Mouse (Mus musculus) brown adipose tissue, adult 24 weeks (tissue): ENCODE results near the gene Rpl37. TPM values are rescaled to one million over a fixed set of nuclear protein-coding genes. Genes with fewer than 3 reads are reported as not detected.

ENCODE experiments used
- H3K27ac ChIP-seq: fragments of 200-500 bp; replicated peaks from 2 replicates; pipeline ENCODE4 v1.5.1; 2012; ENCODE audit warnings: low read depth, mild to moderate bottlenecking, low read length
- H3K4me1 ChIP-seq: fragments of 200-500 bp; 2 replicates; pipeline ENCODE4 v1.6.1; 2012; ENCODE audit warnings: low read length, mixed read lengths; ENCODE audit not compliant: control insufficient read depth, insufficient read depth, insufficient read length
- H3K4me3 ChIP-seq: fragments of 200-500 bp; 2 replicates; pipeline ENCODE4 v1.5.1; 2012; ENCODE audit warnings: low read depth, mild to moderate bottlenecking, low read length, moderate library complexity; ENCODE audit not compliant: insufficient read depth
- polyA plus RNA-seq: library from polyadenylated mRNA; stranded (reverse); fragments of >200 nt; gene quantifications from 2 replicates; pipeline ENCODE4 v1.2.4, GENCODE M21; 2012; ENCODE audit not compliant: missing spikeins, insufficient read depth, insufficient read length

Rpl37 gene
- polyA plus RNA-seq, 1 experiment: 272 TPM

GRCm38 (mm10) chr15:5138021-5138856 lies 21.8 kb downstream of the Rpl37 start:
- no peaks in the 10 kb centered on the region for H3K4me1 ChIP-seq
- H3K4me3 ChIP-seq: no peak overlapping the region
- H3K27ac ChIP-seq: no peak overlapping the region

DNA sequence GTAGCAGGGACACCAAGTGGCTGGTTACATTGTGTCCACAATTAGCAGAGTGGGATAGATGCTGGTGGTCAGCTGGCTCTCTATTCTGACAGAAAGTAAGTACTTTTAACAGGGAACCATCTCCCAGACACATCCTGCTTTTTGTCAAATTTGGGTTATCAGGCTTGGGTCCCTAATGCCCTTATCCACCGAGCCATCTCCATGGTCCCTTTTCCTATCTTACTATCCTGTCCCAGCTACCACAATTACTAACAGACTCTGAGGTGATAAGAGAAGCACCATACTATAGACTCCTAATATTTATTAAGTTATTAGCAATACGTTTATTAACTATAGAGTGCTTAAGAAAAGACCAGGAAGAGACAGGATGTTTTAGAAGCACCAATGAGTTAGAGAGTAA lies 22.9 kb downstream of the Rpl37 start:
- no peak overlapping the region for H3K4me3 ChIP-seq
- no peak overlapping the region for H3K27ac ChIP-seq
- H3K4me1 ChIP-seq: no peaks in the 10 kb centered on the region

GRCm38 (mm10) chr15:5139863-5140262 lies 23.4 kb downstream of the Rpl37 start:
- Histone ChIP-seq H3K27ac (no peak overlapping the region), H3K4me1 (peaks cover under 1% of the 10 kb centered on the region; the same call in 1 of the 2 replicates), H3K4me3 (no peak overlapping the region)

DNA sequence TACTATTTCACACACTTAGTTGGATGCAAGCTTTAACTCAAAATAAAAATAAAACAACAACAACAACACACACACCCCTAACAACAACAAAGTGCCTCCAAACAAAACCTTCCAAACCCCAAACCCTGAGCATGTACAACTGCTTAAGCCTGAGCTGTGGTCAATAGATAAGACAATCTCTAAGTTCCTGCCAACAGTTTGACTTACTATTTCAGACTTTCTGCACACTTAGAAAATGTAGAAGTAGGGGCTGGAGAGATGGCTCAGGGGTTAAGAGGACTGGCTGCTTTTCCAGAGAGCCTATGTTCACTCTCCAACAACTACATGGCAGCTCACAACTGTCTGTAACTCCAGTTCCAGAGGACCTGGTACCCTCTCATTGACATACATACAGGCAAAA lies 23.9 kb downstream of the Rpl37 start:
- no peak overlapping the region for H3K27ac ChIP-seq

DNA sequence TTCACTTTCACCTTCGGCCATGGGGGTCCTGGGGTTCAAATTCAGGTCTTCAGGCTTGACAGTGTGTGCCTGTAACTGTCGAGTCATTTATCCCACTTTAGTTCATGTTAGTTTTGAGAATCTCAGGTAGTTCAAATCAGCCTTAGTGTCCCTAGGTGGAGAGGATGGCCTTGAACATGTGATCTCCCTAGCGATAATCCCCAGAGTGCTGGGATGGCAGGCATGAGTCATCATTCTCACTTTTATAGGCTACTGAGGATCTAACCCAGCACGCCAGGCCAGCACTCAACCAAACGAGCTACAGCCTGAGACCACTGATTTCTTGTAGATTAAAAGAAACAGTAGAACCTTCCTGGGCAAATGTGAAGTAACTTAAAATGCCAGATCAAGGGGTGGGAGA lies 25.6 kb downstream of the Rpl37 start:
- Histone ChIP-seq H3K4me1 (peaks cover 8% of the 10 kb centered on the region; the same call in 1 of the 2 replicates), H3K27ac (peak overlapping the region; percentile 28; the same call in 1 of the 2 replicates), H3K4me3 (no peak overlapping the region)

More for the DNA sequence above, 23.9 kb downstream of the Rpl37 start:
- Histone ChIP-seq H3K4me3 (no peak overlapping the region), H3K4me1 (peaks cover 5% of the 10 kb centered on the region; the same call in 1 of the 2 replicates)

DNA sequence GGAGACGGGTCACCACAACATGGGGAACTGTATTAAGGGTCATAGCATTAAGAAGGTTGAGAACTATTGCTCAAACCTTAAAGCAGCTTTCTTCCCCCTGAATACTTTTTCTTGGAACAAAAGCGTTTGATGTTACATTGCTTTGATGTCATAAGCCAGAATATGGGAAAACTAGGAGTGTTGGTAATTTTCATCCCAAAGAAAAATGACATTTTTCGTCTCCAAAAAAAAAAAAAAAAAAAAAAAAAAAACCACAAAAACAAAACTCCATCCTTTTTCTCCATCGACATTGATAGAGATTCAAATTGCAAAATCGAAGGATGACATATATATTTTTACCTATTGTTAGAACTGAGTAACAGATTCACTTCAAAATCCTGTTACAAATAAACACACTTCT lies 26.3 kb downstream of the Rpl37 start:
- Histone ChIP-seq H3K27ac (no peak overlapping the region), H3K4me1 (peaks cover 8% of the 10 kb centered on the region; the same call in 1 of the 2 replicates), H3K4me3 (no peak overlapping the region)

DNA sequence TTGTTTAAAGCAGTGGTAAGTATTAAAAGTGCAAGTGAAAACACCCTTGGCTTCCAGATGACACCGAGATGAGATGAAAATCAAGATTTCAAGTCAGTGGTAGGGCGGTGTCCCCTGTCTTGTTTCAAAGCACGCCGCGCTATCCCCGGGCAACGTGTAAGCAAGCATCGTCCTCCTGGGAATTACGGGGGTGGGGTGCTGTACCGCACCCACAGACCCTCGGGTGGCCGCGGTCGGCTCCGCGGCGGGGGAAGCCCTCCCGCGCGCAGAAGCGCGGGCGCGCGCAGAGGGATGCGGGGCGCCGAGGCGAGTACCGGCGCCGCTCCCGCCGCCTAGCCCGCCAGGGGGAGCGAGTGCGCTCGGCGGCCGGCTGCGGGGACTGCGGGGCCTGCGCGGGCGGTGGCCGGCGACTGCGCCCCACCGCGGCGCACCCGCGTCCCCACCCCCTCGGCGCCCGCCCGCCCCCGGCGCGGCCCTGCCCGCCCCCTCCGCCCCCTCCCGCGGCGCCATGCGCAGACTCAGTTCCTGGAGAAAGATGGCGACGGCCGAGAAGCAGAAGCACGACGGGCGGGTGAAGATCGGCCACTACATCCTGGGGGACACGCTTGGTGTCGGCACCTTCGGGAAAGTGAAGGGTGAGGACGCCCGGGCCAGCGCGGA lies 27.0 kb downstream of the Rpl37 start, which contains the start of gene Prkaa1:
Gene Prkaa1, plus strand, starts transcription at position 501 of the 660 bp plus-strand sequence.
- Histone ChIP-seq H3K4me1 (peaks cover 10% of the 10 kb centered on the region; the same call in 1 of the 2 replicates), H3K4me3 (peak within 1 kb of the TSS; percentile 96), H3K27ac (peak within 1 kb of the TSS; percentile 58)

- H3K4me3 ChIP-seq: peak overlapping the region; percentile 79
- H3K27ac ChIP-seq: peak overlapping the region; percentile 58; the same call in 1 of the 2 replicates
- peaks cover 12% of the 10 kb centered on the region; the same call in 1 of the 2 replicates for H3K4me1 ChIP-seq
Measured at GRCm38 (mm10) chr15:5144021-5144778, 27.8 kb downstream of the Rpl37 start.

- peak overlapping the region; percentile 7 for H3K27ac ChIP-seq
- H3K4me3 ChIP-seq: peak overlapping the region; percentile 18
- peaks cover 19% of the 10 kb centered on the region for H3K4me1 ChIP-seq
Measured at GRCm38 (mm10) chr15:5145196-5145945, 28.9 kb downstream of the Rpl37 start.

GRCm38 (mm10) chr15:5149187-5149586 lies 32.7 kb downstream of the Rpl37 start:
- Histone ChIP-seq H3K4me1 (peaks cover 19% of the 10 kb centered on the region), H3K4me3 (no peak overlapping the region)

GRCm38 (mm10) chr15:5152171-5152570 lies 35.7 kb downstream of the Rpl37 start:
- H3K4me1 ChIP-seq: peaks cover 22% of the 10 kb centered on the region
- H3K4me3 ChIP-seq: no peak overlapping the region
- no peak overlapping the region for H3K27ac ChIP-seq

More at GRCm38 (mm10) chr15:5149187-5149586, 32.7 kb downstream of the Rpl37 start:
- peak overlapping the region; percentile 76 for H3K27ac ChIP-seq

- H3K27ac ChIP-seq: no peak overlapping the region
- H3K4me3 ChIP-seq: no peak overlapping the region
- peaks cover 24% of the 10 kb centered on the region for H3K4me1 ChIP-seq
Measured at GRCm38 (mm10) chr15:5154621-5155020, 38.2 kb downstream of the Rpl37 start.

DNA sequence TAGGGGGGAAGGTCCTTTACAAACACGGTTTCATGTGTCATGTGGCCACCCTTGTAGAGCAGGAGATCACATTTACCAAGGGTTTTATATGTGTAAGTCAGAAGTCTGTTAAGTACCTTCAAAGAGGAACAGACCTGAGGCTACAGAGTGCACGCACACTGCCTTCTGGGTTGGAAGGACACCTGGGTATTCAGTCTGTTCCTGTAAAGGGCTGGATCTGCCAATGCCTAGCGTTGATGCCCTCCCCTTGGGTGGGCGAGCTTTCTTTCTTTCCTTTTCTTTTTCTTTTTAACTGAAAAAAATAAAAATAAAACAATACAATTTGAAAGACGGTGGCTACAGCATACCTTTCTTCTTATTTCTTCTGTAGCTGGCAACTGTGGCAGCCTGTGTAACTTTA lies 38.6 kb downstream of the Rpl37 start:
- no peak overlapping the region for H3K4me3 ChIP-seq
- H3K4me1 ChIP-seq: peaks cover 22% of the 10 kb centered on the region
- H3K27ac ChIP-seq: no peak overlapping the region

DNA sequence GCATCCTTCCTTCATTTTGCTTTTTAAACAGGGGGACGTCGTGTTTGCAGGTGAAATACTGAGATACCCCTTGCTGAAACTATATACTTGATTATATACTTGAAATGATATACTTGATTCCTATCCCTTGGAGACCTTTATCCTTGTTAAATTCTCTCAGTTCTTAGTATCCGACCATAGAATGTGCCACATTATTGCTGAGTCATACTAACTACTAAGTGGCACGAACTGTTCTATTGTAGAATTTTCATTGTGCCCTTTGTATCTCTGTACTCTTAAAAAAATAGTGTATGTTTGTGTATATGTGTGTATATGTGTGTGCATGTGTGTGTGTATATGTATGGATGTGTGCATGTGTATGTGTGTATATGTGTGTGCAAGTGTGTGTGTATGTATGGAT lies 39.9 kb downstream of the Rpl37 start:
- no peak overlapping the region for H3K27ac ChIP-seq

More for the DNA sequence above, 39.9 kb downstream of the Rpl37 start:
- no peak overlapping the region for H3K4me3 ChIP-seq
- H3K4me1 ChIP-seq: peaks cover 19% of the 10 kb centered on the region
